Mouse (Mus musculus): ENCODE results near the gene Asic1. TPM values are rescaled to one million over a fixed set of nuclear protein-coding genes. Genes with fewer than 3 reads are reported as not detected.
A peak's percentile ranks its signal among the peaks of the same experiment; 100 is the strongest.

The Asic1 gene
- polyA plus RNA-seq, 1 experiment from 2014 or later: 1.5 TPM

- WGBS: 71% methylated on average over 11 of the region's 11 CpGs
- ATAC-seq (ENCODE audit: insufficient number of reproducible peaks, insufficient read depth, low FRiP score, low read depth): no peak
- Histone ChIP-seq H3K4me2 (replicated peaks; ENCODE audit: low read depth, low read length) (no peak within 1 kb of the TSS), H3K9ac (replicated peaks; ENCODE audit: low read depth, low read length) (no peak within 1 kb of the TSS), H3K36me3 (ENCODE audit: control insufficient read depth, insufficient read depth, low read length) (peaks cover 49% of the 10 kb centered on the region), H3K4me3 (ENCODE audit: low read depth, low read length) (no peak within 1 kb of the TSS), H3K4me1 (ENCODE audit: control insufficient read depth, insufficient read depth, low read length) (peaks cover 14% of the 10 kb centered on the region; the same call in 1 of the 2 replicates), H3K27me3 (ENCODE audit: control insufficient read depth, insufficient read depth, low read length) (no peaks in the 10 kb centered on the region), H3K27ac (ENCODE audit: low read length) (peak within 1 kb of the TSS; percentile 48; the same call in 1 of the 2 replicates), H3K9me3 (ENCODE audit: control insufficient read depth, low read depth, low read length) (no peaks in the 10 kb centered on the region)
Measured at GRCm38 (mm10) chr15:99705440-99706048, 35.4 kb downstream of the Asic1 start, which contains the start of gene Gm17349. Gene Gm17349 (minus strand): TSS chr15:99705490.

- Histone ChIP-seq H3K36me3 (ENCODE audit: control insufficient read depth, insufficient read depth, low read length) (peaks cover 75% of the 10 kb centered on the region), H3K4me3 (ENCODE audit: low read depth, low read length) (no peak overlapping the region), H3K9me3 (ENCODE audit: control insufficient read depth, low read depth, low read length) (no peaks in the 10 kb centered on the region), H3K9ac (replicated peaks; ENCODE audit: low read depth, low read length) (no peak overlapping the region), H3K4me2 (replicated peaks; ENCODE audit: low read depth, low read length) (no peak overlapping the region), H3K4me1 (ENCODE audit: control insufficient read depth, insufficient read depth, low read length) (peaks cover under 1% of the 10 kb centered on the region; the same call in 1 of the 2 replicates), H3K27ac (ENCODE audit: low read length) (no peak overlapping the region), H3K27me3 (ENCODE audit: control insufficient read depth, insufficient read depth, low read length) (no peaks in the 10 kb centered on the region)
- no peak for ATAC-seq (ENCODE audit: insufficient number of reproducible peaks, insufficient read depth, low FRiP score, low read depth)
- WGBS: 92% methylated on average over 13 of the region's 13 CpGs
Measured at GRCm38 (mm10) chr15:99708176-99708575, 38.0 kb downstream of the Asic1 start.

DNA sequence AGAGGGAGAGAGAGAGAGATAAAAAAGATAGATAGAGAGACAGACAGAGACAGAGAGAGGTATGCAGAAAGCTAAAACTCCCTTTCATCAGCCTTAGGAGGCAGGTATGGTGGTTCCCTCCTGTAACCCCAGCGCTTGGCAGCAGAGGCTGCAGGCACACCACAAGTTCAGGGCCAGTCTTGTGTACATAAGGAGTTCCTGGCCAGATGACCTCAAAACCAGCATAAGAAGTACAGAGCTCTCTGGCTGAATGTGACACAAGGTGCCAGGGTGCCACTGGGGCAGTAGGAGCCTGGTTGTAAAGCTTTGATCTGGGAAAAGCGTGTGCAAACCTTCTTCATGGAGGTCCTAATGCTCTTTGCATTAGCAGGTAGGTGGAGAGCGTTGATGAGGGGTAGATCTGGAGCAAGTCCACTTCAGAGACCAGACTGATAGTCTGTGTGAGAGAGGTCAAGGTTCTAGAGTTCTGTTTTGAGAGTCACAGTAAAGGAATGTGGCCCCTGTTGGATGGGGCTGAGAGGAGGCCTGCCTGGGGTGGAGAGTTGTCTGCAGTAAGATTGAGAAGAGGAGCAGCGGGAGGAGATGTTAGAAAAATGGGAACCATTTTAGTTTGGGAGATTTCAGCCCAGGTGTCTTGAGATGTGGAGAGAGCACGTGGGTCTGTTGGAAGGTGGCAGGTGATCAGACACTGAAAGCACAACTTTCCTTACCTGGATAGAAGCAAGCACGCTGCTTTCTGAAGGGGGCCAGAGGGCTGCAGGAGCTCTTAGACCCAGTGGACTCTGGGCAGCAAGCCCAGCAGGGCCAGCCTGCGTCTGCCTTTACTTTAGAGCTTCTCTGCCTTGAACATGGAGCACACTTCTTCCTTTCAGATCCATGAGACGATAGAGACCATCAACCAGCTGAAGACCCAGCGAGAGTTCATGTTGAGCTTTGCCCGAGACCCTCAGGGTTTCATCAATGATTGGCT, 40.3 kb downstream of the Asic1 start:
- H3K36me3 ChIP-seq (ENCODE audit: control insufficient read depth, insufficient read depth, low read length): peaks cover 79% of the 10 kb centered on the region
- 87% methylated on average over 10 of the region's 10 CpGs for WGBS
- H3K9ac ChIP-seq (replicated peaks; ENCODE audit: low read depth, low read length): no peak overlapping the region
- ATAC-seq (ENCODE audit: insufficient number of reproducible peaks, insufficient read depth, low FRiP score, low read depth): no peak
- no peaks in the 10 kb centered on the region for H3K9me3 ChIP-seq (ENCODE audit: control insufficient read depth, low read depth, low read length)
- no peak overlapping the region for H3K4me2 ChIP-seq (replicated peaks; ENCODE audit: low read depth, low read length)
- H3K4me3 ChIP-seq (ENCODE audit: low read depth, low read length): no peak overlapping the region
- H3K27ac ChIP-seq (ENCODE audit: low read length): no peak overlapping the region
- no peaks in the 10 kb centered on the region for H3K27me3 ChIP-seq (ENCODE audit: control insufficient read depth, insufficient read depth, low read length)
- H3K4me1 ChIP-seq (ENCODE audit: control insufficient read depth, insufficient read depth, low read length): no peaks in the 10 kb centered on the region

DNA sequence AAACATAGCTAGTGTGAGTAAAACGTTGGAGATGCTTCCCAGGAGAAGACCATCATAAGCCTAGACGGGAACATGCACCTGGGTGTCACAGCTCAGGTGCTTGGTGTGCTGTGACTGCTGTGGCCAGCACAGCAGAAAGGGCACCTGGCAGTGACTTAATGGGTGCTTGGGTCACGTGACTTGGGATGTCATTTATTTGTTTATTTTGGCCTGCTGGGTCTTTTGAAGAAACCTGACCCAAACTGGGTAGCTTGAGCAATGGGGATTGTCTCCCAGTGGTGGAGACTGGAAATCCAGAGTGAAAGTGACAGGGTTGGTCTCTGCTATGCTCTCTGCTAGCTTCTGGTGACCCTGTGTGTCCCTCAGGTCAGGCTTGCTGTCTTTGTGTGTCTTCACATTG, 41.3 kb downstream of the Asic1 start:
- Histone ChIP-seq H3K4me3 (ENCODE audit: low read depth, low read length) (no peak overlapping the region), H3K9ac (replicated peaks; ENCODE audit: low read depth, low read length) (no peak overlapping the region), H3K36me3 (ENCODE audit: control insufficient read depth, insufficient read depth, low read length) (peaks cover 75% of the 10 kb centered on the region), H3K27me3 (ENCODE audit: control insufficient read depth, insufficient read depth, low read length) (no peaks in the 10 kb centered on the region), H3K9me3 (ENCODE audit: control insufficient read depth, low read depth, low read length) (no peaks in the 10 kb centered on the region), H3K4me1 (ENCODE audit: control insufficient read depth, insufficient read depth, low read length) (0 out of 2 replicates have a peak, but pooled peaks cover 4% of the 10 kb centered on the region), H3K27ac (ENCODE audit: low read length) (no peak overlapping the region), H3K4me2 (replicated peaks; ENCODE audit: low read depth, low read length) (no peak overlapping the region)
- no peak for ATAC-seq (ENCODE audit: insufficient number of reproducible peaks, insufficient read depth, low FRiP score, low read depth)
- WGBS: 69% methylated on average over 3 of the region's 3 CpGs

GRCm38 (mm10) chr15:99712666-99713559, 42.7 kb downstream of the Asic1 start:
- no peak for ATAC-seq (ENCODE audit: insufficient number of reproducible peaks, insufficient read depth, low FRiP score, low read depth)
- 0 out of 2 replicates have a peak, but pooled peaks cover 4% of the 10 kb centered on the region for H3K4me1 ChIP-seq (ENCODE audit: control insufficient read depth, insufficient read depth, low read length)
- no peak overlapping the region for H3K4me2 ChIP-seq (replicated peaks; ENCODE audit: low read depth, low read length)
- no peaks in the 10 kb centered on the region for H3K9me3 ChIP-seq (ENCODE audit: control insufficient read depth, low read depth, low read length)
- no peaks in the 10 kb centered on the region for H3K27me3 ChIP-seq (ENCODE audit: control insufficient read depth, insufficient read depth, low read length)
- H3K27ac ChIP-seq (ENCODE audit: low read length): no peak overlapping the region
- peaks cover 64% of the 10 kb centered on the region for H3K36me3 ChIP-seq (ENCODE audit: control insufficient read depth, insufficient read depth, low read length)
- 74% methylated on average over 13 of the region's 13 CpGs for WGBS
- H3K4me3 ChIP-seq (ENCODE audit: low read depth, low read length): no peak overlapping the region
- no peak overlapping the region for H3K9ac ChIP-seq (replicated peaks; ENCODE audit: low read depth, low read length)

GRCm38 (mm10) chr15:99713569-99713968, 43.4 kb downstream of the Asic1 start:
- Histone ChIP-seq H3K4me1 (ENCODE audit: control insufficient read depth, insufficient read depth, low read length) (0 out of 2 replicates have a peak, but pooled peaks cover 4% of the 10 kb centered on the region), H3K27ac (ENCODE audit: low read length) (no peak overlapping the region), H3K4me2 (replicated peaks; ENCODE audit: low read depth, low read length) (no peak overlapping the region), H3K27me3 (ENCODE audit: control insufficient read depth, insufficient read depth, low read length) (no peaks in the 10 kb centered on the region), H3K9me3 (ENCODE audit: control insufficient read depth, low read depth, low read length) (no peaks in the 10 kb centered on the region), H3K36me3 (ENCODE audit: control insufficient read depth, insufficient read depth, low read length) (peaks cover 59% of the 10 kb centered on the region), H3K9ac (replicated peaks; ENCODE audit: low read depth, low read length) (no peak overlapping the region), H3K4me3 (ENCODE audit: low read depth, low read length) (no peak overlapping the region)
- 91% methylated on average over 3 of the region's 3 CpGs for WGBS
- no peak for ATAC-seq (ENCODE audit: insufficient number of reproducible peaks, insufficient read depth, low FRiP score, low read depth)

- H3K9me3 ChIP-seq (ENCODE audit: control insufficient read depth, low read depth, low read length): no peaks in the 10 kb centered on the region
- H3K4me1 ChIP-seq (ENCODE audit: control insufficient read depth, insufficient read depth, low read length): 0 out of 2 replicates have a peak, but pooled peaks cover 4% of the 10 kb centered on the region
- H3K27me3 ChIP-seq (ENCODE audit: control insufficient read depth, insufficient read depth, low read length): no peaks in the 10 kb centered on the region
- no peak overlapping the region for H3K4me2 ChIP-seq (replicated peaks; ENCODE audit: low read depth, low read length)
- WGBS: 76% methylated on average over 4 of the region's 4 CpGs
- ATAC-seq (ENCODE audit: insufficient number of reproducible peaks, insufficient read depth, low FRiP score, low read depth): no peak
- H3K27ac ChIP-seq (ENCODE audit: low read length): no peak overlapping the region
- no peak overlapping the region for H3K9ac ChIP-seq (replicated peaks; ENCODE audit: low read depth, low read length)
- no peak overlapping the region for H3K4me3 ChIP-seq (ENCODE audit: low read depth, low read length)
- peaks cover 52% of the 10 kb centered on the region for H3K36me3 ChIP-seq (ENCODE audit: control insufficient read depth, insufficient read depth, low read length)
Measured at GRCm38 (mm10) chr15:99714206-99714605, 44.0 kb downstream of the Asic1 start.

DNA sequence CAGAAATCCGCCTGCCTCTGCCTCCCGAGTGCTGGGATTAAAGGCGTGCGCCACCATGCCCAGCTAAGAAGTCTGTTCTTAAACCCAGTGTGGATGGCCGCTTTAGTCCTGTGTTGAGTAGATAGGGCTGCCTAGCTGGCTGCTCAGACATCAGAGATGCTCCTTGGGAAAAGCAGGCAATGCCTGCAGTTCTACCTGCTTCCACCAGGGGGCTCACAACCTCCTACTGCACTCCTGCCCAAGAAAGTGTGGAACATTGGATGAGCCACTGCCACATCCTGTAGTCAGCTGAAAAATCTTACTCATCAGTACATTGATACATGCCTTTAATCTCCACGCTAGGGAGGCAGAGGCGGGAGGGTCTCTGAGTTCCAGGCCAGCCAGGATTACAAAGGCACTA, 44.7 kb downstream of the Asic1 start:
- WGBS: 59% methylated on average over 7 of the region's 7 CpGs
- peaks cover 46% of the 10 kb centered on the region for H3K36me3 ChIP-seq (ENCODE audit: control insufficient read depth, insufficient read depth, low read length)

More for the DNA sequence above, 44.7 kb downstream of the Asic1 start:
- Histone ChIP-seq H3K4me1 (ENCODE audit: control insufficient read depth, insufficient read depth, low read length) (0 out of 2 replicates have a peak, but pooled peaks cover 4% of the 10 kb centered on the region), H3K27ac (ENCODE audit: low read length) (no peak overlapping the region), H3K27me3 (ENCODE audit: control insufficient read depth, insufficient read depth, low read length) (no peaks in the 10 kb centered on the region), H3K9me3 (ENCODE audit: control insufficient read depth, low read depth, low read length) (no peaks in the 10 kb centered on the region), H3K4me3 (ENCODE audit: low read depth, low read length) (no peak overlapping the region), H3K9ac (replicated peaks; ENCODE audit: low read depth, low read length) (no peak overlapping the region), H3K4me2 (replicated peaks; ENCODE audit: low read depth, low read length) (no peak overlapping the region)
- ATAC-seq (ENCODE audit: insufficient number of reproducible peaks, insufficient read depth, low FRiP score, low read depth): no peak

All from stomach, embryonic 14.5 days (tissue).